Mouse (Mus musculus) bone marrow, adult 2 months (tissue): ENCODE data around the gene Hsd17b12.

Experiments
- CTCF ChIP-seq: fragments of 200-500 bp; IDR thresholded peaks from 2 replicates; pipeline ENCODE4 v1.5.1; 2011; ENCODE audit warnings: low read length, control low read depth; ENCODE audit not compliant: control insufficient read depth, insufficient read depth
- POLR2A ChIP-seq: fragments of 200-500 bp; IDR thresholded peaks from 2 replicates; pipeline ENCODE4 v1.6.1; 2011; ENCODE audit warnings: low read depth, mild to moderate bottlenecking, control low read depth, low read length, borderline replicate concordance; ENCODE audit not compliant: control insufficient read depth

GRCm38 (mm10) chr2:94136837-94137236 lies 20.9 kb downstream of the Hsd17b12 start:
- TF ChIP-seq POLR2A, result no peak
- TF ChIP-seq CTCF, result no peak
